Mouse (Mus musculus) lung, adult 2 months (tissue): ENCODE measurements around the gene Psma4. TPM values are rescaled to one million over a fixed set of nuclear protein-coding genes. Genes with fewer than 3 reads are reported as not detected.
A peak's percentile ranks its signal among the peaks of the same experiment; 100 is the strongest.

ENCODE experiments used
- DNase-seq: peaks from one replicate; pipeline ENCODE4 v3.0.0; 2022
- H3K4me1 ChIP-seq: fragments of 200-500 bp; 2 replicates; pipeline ENCODE4 v1.6.1; 2011; ENCODE audit warnings: low read length; ENCODE audit not compliant: control insufficient read depth, insufficient read depth
- H3K4me3 ChIP-seq: fragments of 200-500 bp; replicated peaks from 2 replicates; pipeline ENCODE3; 2011; ENCODE audit warnings: low read depth, mild to moderate bottlenecking, control low read depth, low read length; ENCODE audit errors: extremely low read depth
- CTCF ChIP-seq: fragments of 200-500 bp; IDR thresholded peaks from 2 replicates; pipeline ENCODE4 v1.5.1; 2011; ENCODE audit warnings: mild to moderate bottlenecking, low read length, control low read depth; ENCODE audit not compliant: insufficient read depth
- POLR2A ChIP-seq: fragments of 200-500 bp; IDR thresholded peaks from 2 replicates; pipeline ENCODE4 v1.6.1; 2011; ENCODE audit warnings: low read depth, mild to moderate bottlenecking, control low read depth, low read length, borderline replicate concordance; ENCODE audit errors: extremely low read depth
- WGBS: fragments of 180-500 bp; shearing (Covaris S2); methylation state at CpG from one replicate; pipeline ENCODE4 v1.1.7; 2018; 5-methylcytosine and 5-hydroxymethylcytosine counted together
- polyA plus RNA-seq: library from polyadenylated mRNA; depleted of rRNA; stranded (reverse); fragments of >200 nt; gene quantifications from 2 replicates; pipeline ENCODE4 v1.2.3, GENCODE M21; 2012; rRNA removed

Gene Psma4
- polyA plus RNA-seq, result 29.5 and 52.0 TPM in 2 replicates

DNA sequence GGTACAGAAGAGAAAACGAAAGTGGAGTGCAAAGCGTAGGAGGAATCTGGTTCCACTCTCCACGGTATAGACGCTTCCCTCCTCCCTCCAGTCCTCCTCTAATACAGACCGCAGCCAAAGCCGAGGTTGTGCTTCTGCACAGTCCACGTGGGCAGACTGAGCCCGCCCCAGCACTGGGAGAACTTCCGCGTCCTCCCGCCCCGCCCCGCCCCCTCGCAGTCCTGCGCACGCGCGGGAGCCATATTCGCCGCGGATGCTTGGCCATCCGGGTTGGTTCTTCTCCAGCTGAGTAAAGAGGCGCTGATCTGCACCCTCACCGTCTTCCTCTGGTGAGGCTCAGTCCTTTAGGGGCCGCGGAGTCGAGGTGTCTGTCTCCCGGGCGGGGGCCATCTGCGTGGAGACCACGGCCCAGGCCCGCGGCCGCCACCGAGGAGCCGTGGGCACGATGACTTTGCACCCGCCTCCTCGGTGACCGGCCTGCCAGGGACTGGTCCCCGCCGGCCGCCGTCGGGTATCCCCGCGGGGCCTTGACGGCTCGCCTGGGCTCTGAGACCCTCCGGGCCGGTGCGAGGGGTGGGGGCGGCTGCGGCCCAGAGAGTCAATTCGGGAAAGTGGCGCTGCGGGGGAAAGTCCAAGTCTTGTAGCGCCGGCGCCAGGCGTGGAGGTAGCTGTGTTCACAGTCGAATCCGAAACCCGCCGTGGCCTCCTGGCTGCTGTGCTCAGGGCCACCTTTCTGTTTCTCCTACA lies at the start of gene Psma4, which contains the start of gene AY074887:
TSS of gene Psma4 (plus strand) at position 216 of the 747 bp plus-strand sequence.
TSS of gene AY074887 (minus strand) at position 424 of the 747 bp plus-strand sequence.
- Histone ChIP-seq H3K4me3 (peak within 1 kb of the TSS; percentile 98), H3K4me1 (peaks cover 7% of the 10 kb centered on the region)
- WGBS, result under 1% methylated on average over 65 of the region's 65 CpGs
- DNase-seq, result peak; percentile 87
- TF ChIP-seq CTCF, result no peak
- peak; percentile 89 for TF ChIP-seq POLR2A

DNA sequence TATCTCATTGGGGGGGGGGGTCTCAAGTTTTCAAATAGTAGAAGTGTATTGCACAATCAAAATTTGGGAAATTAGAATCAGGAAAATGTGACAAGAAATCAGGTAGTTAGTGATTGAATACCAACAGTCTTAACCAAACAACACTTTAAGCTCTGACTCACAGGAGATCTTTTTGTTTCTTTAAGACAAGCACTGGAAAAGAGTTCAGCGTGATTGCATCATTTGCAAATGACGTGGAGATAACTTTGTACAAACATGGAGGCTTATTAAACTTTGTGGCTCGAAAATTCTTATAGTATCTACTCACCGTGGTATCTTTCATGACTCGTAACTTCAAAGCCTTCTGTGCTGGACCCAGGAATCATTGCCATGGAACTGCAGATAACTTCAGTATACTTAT lies 41.1 kb upstream of the Psma4 start:
- TF ChIP-seq POLR2A, result no peak
- no peak for TF ChIP-seq CTCF
- Histone ChIP-seq H3K4me3 (no peak overlapping the region), H3K4me1 (no peaks in the 10 kb centered on the region)
- WGBS, result 71% methylated on average over 5 of the region's 5 CpGs
- DNase-seq, result no peak

DNA sequence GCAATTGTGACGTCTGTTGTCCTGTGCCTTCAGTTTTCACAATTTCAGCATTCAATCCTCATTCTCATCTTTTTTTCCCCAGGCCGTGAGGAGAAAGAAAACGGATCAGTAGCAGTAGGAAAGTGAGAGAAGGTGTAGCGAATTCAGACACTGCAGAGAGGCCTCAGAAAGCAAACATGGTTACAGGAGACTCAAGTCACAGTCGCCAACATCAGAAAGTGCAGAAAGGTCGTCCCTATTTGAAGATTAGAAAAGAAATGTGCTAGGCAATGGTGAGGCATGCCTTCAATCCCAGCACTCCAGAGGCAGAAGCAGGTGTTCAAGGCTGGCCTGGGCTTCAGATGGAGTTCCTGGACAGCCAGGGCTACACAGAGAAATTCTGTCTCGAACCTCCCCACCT lies 35.0 kb upstream of the Psma4 start:
- WGBS, result 67% methylated on average over 7 of the region's 7 CpGs
- DNase-seq, result no peak

DNA sequence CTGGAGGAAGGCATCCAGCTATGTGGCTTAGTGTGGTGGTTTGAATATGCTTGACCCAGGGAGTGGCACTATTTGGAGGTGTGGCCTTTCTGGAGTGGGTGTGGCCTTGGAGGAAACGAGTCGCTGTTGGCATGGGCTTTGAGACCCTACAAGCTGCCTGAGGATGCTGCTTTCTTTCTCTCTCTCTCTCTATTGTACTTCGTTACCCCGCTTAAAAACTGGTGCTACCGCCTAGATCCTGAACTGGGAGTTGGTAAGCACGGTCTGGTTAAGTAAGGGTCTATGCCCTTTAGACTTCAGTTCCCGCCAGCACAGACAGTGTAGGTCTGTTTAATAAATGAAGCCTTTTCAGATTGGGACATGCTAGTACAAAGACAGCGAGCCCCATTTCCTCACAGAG lies 34.2 kb upstream of the Psma4 start:
- 72% methylated on average over 8 of the region's 8 CpGs for WGBS
- no peak for DNase-seq
- peaks cover 4% of the 10 kb centered on the region; the same call in 1 of the 2 replicates for H3K4me1 ChIP-seq
- TF ChIP-seq CTCF, result no peak
- no peak for TF ChIP-seq POLR2A
- no peak overlapping the region for H3K4me3 ChIP-seq

More for the DNA sequence above, 35.0 kb upstream of the Psma4 start:
- H3K4me1 ChIP-seq, result peaks cover 4% of the 10 kb centered on the region; the same call in 1 of the 2 replicates
- no peak for TF ChIP-seq POLR2A
- no peak for TF ChIP-seq CTCF
- no peak overlapping the region for H3K4me3 ChIP-seq

DNA sequence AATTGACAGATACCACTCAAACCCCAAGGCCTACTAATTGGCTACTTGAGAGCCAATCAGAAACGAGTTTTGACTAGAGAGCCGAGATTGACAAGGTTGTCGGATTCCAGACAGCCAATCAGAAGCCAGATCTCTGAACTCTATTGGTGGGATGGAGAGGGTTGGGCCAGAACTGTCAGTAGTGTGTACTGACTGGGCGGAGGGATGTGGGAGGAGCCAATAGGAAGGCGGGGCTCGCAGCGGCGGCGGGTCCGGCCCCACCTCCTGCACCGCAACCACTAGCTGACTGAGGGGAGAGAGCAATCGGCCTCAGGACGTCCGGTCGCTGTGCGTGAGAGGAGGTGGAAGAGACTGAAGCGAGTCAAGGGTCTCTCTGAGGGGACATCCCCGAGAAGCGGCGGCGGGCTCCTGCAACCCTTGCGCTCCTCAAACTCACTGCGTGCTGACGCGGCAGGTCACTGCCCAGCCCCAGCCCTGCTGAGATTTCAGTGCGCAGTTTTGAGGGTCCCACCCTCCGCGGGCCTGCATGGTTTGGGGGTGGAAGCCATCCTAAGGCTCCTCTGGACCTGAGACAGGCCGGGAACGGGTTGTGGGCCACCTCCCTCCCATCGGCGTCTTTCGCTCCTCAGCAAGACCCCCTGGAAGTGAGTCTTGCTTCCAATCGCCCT lies 33.4 kb upstream of the Psma4 start, which contains the start of gene Hykk:
TSS of gene Hykk (plus strand) at position 274 of the 668 bp plus-strand sequence.
- no peak for TF ChIP-seq CTCF
- TF ChIP-seq POLR2A, result peak; percentile 86; the same call in 1 of the 2 replicates
- Histone ChIP-seq H3K4me3 (peak within 1 kb of the TSS; percentile 79), H3K4me1 (peaks cover 4% of the 10 kb centered on the region; the same call in 1 of the 2 replicates)
- WGBS, result 1% methylated on average over 34 of the region's 34 CpGs
- DNase-seq, result peak; percentile 78

DNA sequence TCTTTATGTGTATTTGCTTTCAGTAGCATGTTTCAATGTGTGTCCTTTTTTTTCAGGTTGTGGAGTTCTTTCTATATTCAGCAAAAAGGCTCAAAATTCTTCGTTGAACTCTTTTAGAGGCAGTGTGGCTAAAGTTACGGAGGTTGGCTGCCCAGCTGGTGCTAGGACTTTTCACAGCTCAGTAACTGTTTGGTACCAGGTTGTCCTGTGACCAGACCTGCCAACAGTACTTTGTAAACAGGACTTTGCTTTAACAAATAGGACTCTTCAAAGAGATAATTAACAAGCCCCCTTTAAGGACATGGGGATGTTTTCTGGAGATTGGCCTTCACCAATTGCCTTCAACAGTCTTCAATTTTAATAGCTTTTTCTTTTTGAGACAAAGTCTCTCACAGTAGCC lies 32.4 kb upstream of the Psma4 start:
- H3K4me3 ChIP-seq, result no peak overlapping the region

DNA sequence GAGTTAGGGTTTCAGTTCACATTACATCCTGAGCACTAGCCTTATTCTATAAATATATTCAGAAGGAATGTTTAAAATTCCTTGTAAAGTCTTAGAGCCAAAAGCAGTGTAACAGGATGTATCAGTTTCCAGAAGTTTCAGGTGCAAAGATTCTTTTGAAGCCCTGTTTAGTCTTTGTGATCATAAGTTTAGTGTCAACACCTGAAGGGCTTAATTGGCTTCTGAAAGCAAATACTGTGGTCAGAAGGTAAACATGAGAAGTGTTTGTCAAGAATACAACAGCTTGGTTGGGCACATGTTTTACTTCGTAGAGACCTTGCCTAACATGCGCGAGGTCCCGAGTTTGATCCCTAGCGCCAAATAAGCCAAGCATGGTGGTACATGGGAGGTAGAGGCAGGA lies 31.8 kb upstream of the Psma4 start:
- no peak for DNase-seq
- peaks cover 4% of the 10 kb centered on the region; the same call in 1 of the 2 replicates for H3K4me1 ChIP-seq
- no peak for TF ChIP-seq CTCF
- WGBS, result 73% methylated on average over 5 of the region's 5 CpGs
- no peak overlapping the region for H3K4me3 ChIP-seq

More for the DNA sequence above, 32.4 kb upstream of the Psma4 start:
- 58% methylated on average over 2 of the region's 2 CpGs for WGBS
- peaks cover 4% of the 10 kb centered on the region; the same call in 1 of the 2 replicates for H3K4me1 ChIP-seq
- no peak for DNase-seq
- TF ChIP-seq CTCF (no peak), POLR2A (no peak)

DNA sequence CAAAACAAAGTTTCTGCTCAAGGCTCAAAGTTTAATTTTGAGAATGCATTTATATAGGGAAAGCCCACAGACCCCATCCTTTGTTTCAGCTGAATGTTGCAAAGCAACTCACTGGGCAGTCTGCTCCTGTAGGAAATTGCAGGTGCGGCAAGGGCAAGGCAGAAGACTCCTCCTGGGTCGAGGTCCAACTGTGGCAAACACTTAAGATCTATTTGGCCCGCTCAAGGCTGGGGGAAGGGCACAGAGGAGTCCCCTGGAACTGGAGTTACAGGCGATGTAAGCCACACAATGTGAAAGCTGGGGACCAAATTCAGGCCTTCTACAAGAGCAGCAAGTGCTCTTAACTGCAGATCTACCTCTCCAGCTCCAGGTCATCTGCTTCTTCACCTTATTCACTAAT lies 30.6 kb upstream of the Psma4 start:
- no peak for DNase-seq
- no peak for TF ChIP-seq CTCF
- no peak for TF ChIP-seq POLR2A
- WGBS, result 59% methylated on average over 4 of the region's 4 CpGs
- no peak overlapping the region for H3K4me3 ChIP-seq
- peaks cover 4% of the 10 kb centered on the region; the same call in 1 of the 2 replicates for H3K4me1 ChIP-seq

DNA sequence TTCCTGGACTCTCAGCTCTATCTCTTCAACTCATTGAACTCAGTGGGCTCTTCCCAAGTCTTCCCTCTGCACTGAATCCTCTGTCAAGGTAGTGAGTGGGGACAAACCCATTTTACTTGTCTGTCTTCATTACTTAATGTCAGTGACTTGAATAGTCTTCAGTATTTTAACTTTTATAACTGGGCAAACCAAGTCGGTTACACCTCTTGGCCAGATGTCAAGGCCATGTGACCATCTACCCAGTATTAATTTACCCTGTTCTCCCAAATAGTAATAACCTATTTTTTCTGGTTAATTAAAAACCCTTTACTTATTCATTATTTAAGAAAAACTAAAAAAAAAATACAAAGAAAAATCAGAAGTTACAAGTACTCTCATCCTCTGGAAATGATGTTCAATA lies 19.8 kb upstream of the Psma4 start:
- 73% methylated on average over 1 of the region's 1 CpGs for WGBS
- TF ChIP-seq CTCF (no peak), POLR2A (no peak)

More for the DNA sequence above, 19.8 kb upstream of the Psma4 start:
- no peaks in the 10 kb centered on the region for H3K4me1 ChIP-seq
- DNase-seq, result no peak
- H3K4me3 ChIP-seq, result no peak overlapping the region
